Mouse (Mus musculus): ENCODE data around the gene Cers6.

GRCm38 (mm10) chr2:68996268-68996667, 135.0 kb downstream of the Cers6 start:
- no peak for TF ChIP-seq CTCF (conservative IDR thresholded peaks at IDR 0.05; ENCODE audit: low read length)
- TF ChIP-seq POU5F1 (IDR thresholded peaks at IDR 0.05; ENCODE audit: borderline replicate concordance, low read length) = no peak
- TF ChIP-seq NANOG (IDR thresholded peaks at IDR 0.05; ENCODE audit: borderline replicate concordance, low read length) = no peak

Measured in E14TG2a.4 (cell line).